Mouse (Mus musculus) MEL (cell line): ENCODE results near the gene Bpifc. TPM values are rescaled to one million over a fixed set of nuclear protein-coding genes. Genes with fewer than 3 reads are reported as not detected.

ENCODE experiments used
- DNase-seq: peaks from one replicate; pipeline ENCODE4 v3.0.0; 2011; ENCODE audit warnings: low read depth, low spot score
- H3K27ac ChIP-seq: 2 replicates; pipeline ENCODE4 v1.5.1; 2012; ENCODE audit warnings: low read depth, mild to moderate bottlenecking, control low read depth, low read length, moderate library complexity; ENCODE audit not compliant: control insufficient read depth
- H3K27me3 ChIP-seq, 2 experiments: fragments of 150-350 bp in 1 of 2; sonication (generic) in 1 of 2; 2 replicates each; pipeline ENCODE4 v1.6.1; 2012; ENCODE audit warnings: low read length in 2 of 2, mild to moderate bottlenecking in 2 of 2, improper control_type of control experiment in 1 of 2, moderate library complexity in 1 of 2; ENCODE audit not compliant: insufficient read depth in 2 of 2, control insufficient read depth in 1 of 2
- H3K36me3 ChIP-seq, 2 experiments: 2 replicates each; pipeline ENCODE4 v1.6.1; 2012 to 2014; ENCODE audit warnings: low read length in 2 of 2, improper control_type of control experiment in 1 of 2, inconsistent platforms in 1 of 2, mild to moderate bottlenecking in 1 of 2; ENCODE audit not compliant: insufficient read depth in 2 of 2, control insufficient read depth in 1 of 2
- H3K4me1 ChIP-seq, 2 experiments: fragments of 150-350 bp in 1 of 2; sonication (generic) in 1 of 2; 2 replicates each; pipeline ENCODE4 v1.6.1; 2012; ENCODE audit warnings: low read length in 2 of 2, improper control_type of control experiment in 1 of 2, mild to moderate bottlenecking in 1 of 2; ENCODE audit not compliant: insufficient read depth in 2 of 2, control insufficient read depth in 1 of 2
- H3K4me3 ChIP-seq, 2 experiments: fragments of 150-350 bp in 1 of 2; sonication (generic) in 1 of 2; 2 replicates each; pipeline ENCODE4 v1.5.1; 2012; ENCODE audit warnings: low read depth in 2 of 2, low read length in 2 of 2, mild to moderate bottlenecking in 2 of 2, moderate library complexity in 2 of 2, control low read depth in 1 of 2, improper control_type of control experiment in 1 of 2; ENCODE audit not compliant: control insufficient read depth in 1 of 2, insufficient read depth in 1 of 2
- H3K79me2 ChIP-seq: 2 replicates; pipeline ENCODE4 v1.6.1; 2012; ENCODE audit warnings: mild to moderate bottlenecking, low read length, moderate library complexity; ENCODE audit not compliant: control insufficient read depth, poor library complexity, insufficient read depth
- H3K9ac ChIP-seq: 2 replicates; pipeline ENCODE4 v1.6.1; 2012; ENCODE audit warnings: low read depth, mild to moderate bottlenecking, control low read depth, low read length, moderate library complexity; ENCODE audit not compliant: control insufficient read depth, poor library complexity, severe bottlenecking
- H3K9me3 ChIP-seq: fragments of 150-350 bp; sonication (generic); replicated peaks from 2 replicates; pipeline ENCODE4 v1.6.1; 2012; ENCODE audit warnings: mild to moderate bottlenecking, low read length, improper control_type of control experiment, moderate library complexity; ENCODE audit not compliant: insufficient read depth
- CHD2 ChIP-seq: IDR thresholded peaks from 2 replicates; pipeline ENCODE4 v1.6.1; 2011; ENCODE audit warnings: low read length, improper control_type of control experiment
- E2F4 ChIP-seq: IDR thresholded peaks from 2 replicates; pipeline ENCODE4 v1.6.1; 2011; ENCODE audit warnings: low read depth, low read length, improper control_type of control experiment, borderline replicate concordance
- ELF1 ChIP-seq: IDR thresholded peaks from 2 replicates; pipeline ENCODE4 v1.6.1; 2014; ENCODE audit warnings: low read depth, mild to moderate bottlenecking, inconsistent platforms, low read length, improper control_type of control experiment, moderate library complexity
- ETS1 ChIP-seq: IDR thresholded peaks from 2 replicates; pipeline ENCODE4 v1.6.1; 2012; ENCODE audit warnings: low read depth, mild to moderate bottlenecking, inconsistent platforms, low read length, improper control_type of control experiment, moderate library complexity
- HCFC1 ChIP-seq: IDR thresholded peaks from 2 replicates; pipeline ENCODE4 v1.6.1; 2012; ENCODE audit warnings: low read depth, mild to moderate bottlenecking, inconsistent platforms, low read length, improper control_type of control experiment, moderate library complexity
- JUND ChIP-seq: IDR thresholded peaks from 2 replicates; pipeline ENCODE4 v1.6.1; 2011; ENCODE audit warnings: low read depth, mild to moderate bottlenecking, improper control_type of control experiment, low read length
- KAT2A ChIP-seq: conservative IDR thresholded peaks from 2 replicates; pipeline ENCODE4 v1.6.1; 2012; ENCODE audit warnings: low read depth, low read length, improper control_type of control experiment, inconsistent platforms
- MAFK ChIP-seq: IDR thresholded peaks from 2 replicates; pipeline ENCODE4 v1.6.1; 2011; ENCODE audit warnings: low read depth, mild to moderate bottlenecking, low read length, improper control_type of control experiment, borderline replicate concordance
- MAX ChIP-seq: IDR thresholded peaks from 2 replicates; pipeline ENCODE4 v1.6.1; 2011; ENCODE audit warnings: low read length, improper control_type of control experiment
- MAZ ChIP-seq: IDR thresholded peaks from 2 replicates; pipeline ENCODE4 v1.6.1; 2012; ENCODE audit warnings: low read depth, mild to moderate bottlenecking, inconsistent platforms, low read length, improper control_type of control experiment
- MXI1 ChIP-seq: IDR thresholded peaks from 2 replicates; pipeline ENCODE4 v1.6.1; 2011; ENCODE audit warnings: mild to moderate bottlenecking, low read depth, low read length, improper control_type of control experiment
- MYC ChIP-seq: IDR thresholded peaks from 2 replicates; pipeline ENCODE4 v1.6.1; 2011; ENCODE audit warnings: low read depth, mild to moderate bottlenecking, low read length, improper control_type of control experiment, moderate library complexity
- NELFE ChIP-seq: IDR thresholded peaks from 2 replicates; pipeline ENCODE4 v1.6.1; 2011; ENCODE audit warnings: low read depth, low read length, improper control_type of control experiment
- NRF1 ChIP-seq: IDR thresholded peaks from 2 replicates; pipeline ENCODE4 v1.6.1; 2014; ENCODE audit warnings: low read depth, mild to moderate bottlenecking, inconsistent platforms, low read length, improper control_type of control experiment, moderate library complexity; ENCODE audit not compliant: poor library complexity, insufficient read depth, severe bottlenecking
- POLR2A ChIP-seq, 2 experiments: IDR thresholded peaks; 2 replicates each; pipeline ENCODE4 v1.6.1; 2011 to 2012; ENCODE audit warnings: low read length in 2 of 2, mild to moderate bottlenecking in 2 of 2, control low read depth in 1 of 2, improper control_type of control experiment in 1 of 2, low read depth in 1 of 2, moderate library complexity in 1 of 2; ENCODE audit not compliant: control insufficient read depth in 1 of 2, insufficient read depth in 1 of 2, poor library complexity in 1 of 2
- POLR2AphosphoS5 ChIP-seq: IDR thresholded peaks from 2 replicates; pipeline ENCODE4 v1.6.1; 2012; ENCODE audit warnings: low read depth, borderline replicate concordance, mild to moderate bottlenecking, inconsistent platforms, low read length, moderate library complexity, mixed read lengths
- SIN3A ChIP-seq: IDR thresholded peaks from 2 replicates; pipeline ENCODE4 v1.6.1; 2012; ENCODE audit warnings: low read length, improper control_type of control experiment, inconsistent platforms
- SMC3 ChIP-seq: IDR thresholded peaks from 2 replicates; pipeline ENCODE4 v1.6.1; 2011; ENCODE audit warnings: low read depth, low read length, improper control_type of control experiment
- TAL1 ChIP-seq: IDR thresholded peaks from 2 replicates; pipeline ENCODE4 v1.6.1; 2012; ENCODE audit warnings: mild to moderate bottlenecking, inconsistent platforms, low read length, moderate library complexity, mixed read lengths
- TBP ChIP-seq: IDR thresholded peaks from 2 replicates; pipeline ENCODE4 v1.8.0; 2011; ENCODE audit warnings: low read depth, low read length, improper control_type of control experiment
- UBTF ChIP-seq: IDR thresholded peaks from 2 replicates; pipeline ENCODE4 v1.6.1; 2012; ENCODE audit warnings: low read depth, mild to moderate bottlenecking, inconsistent platforms, low read length, improper control_type of control experiment, moderate library complexity, borderline replicate concordance; ENCODE audit not compliant: insufficient read depth
- USF1 ChIP-seq: IDR thresholded peaks from 2 replicates; pipeline ENCODE4 v1.6.1; 2014; ENCODE audit warnings: low read depth, mild to moderate bottlenecking, inconsistent platforms, low read length, improper control_type of control experiment, moderate library complexity
- USF2 ChIP-seq, 2 experiments: IDR thresholded peaks; 2 replicates each; pipeline ENCODE4 v1.6.1; 2011 to 2012; ENCODE audit warnings: improper control_type of control experiment in 2 of 2, low read length in 2 of 2, borderline replicate concordance in 1 of 2, inconsistent platforms in 1 of 2, low read depth in 1 of 2, mild to moderate bottlenecking in 1 of 2; ENCODE audit not compliant: insufficient read depth in 1 of 2
- polyA plus RNA-seq, 2 experiments: library from polyadenylated mRNA; stranded (reverse) in 1 of 2; unstranded in 1 of 2; fragments of >175 nt in 1 of 2; fragments of >200 nt in 1 of 2; gene quantifications; 2 replicates each; pipeline versions ENCODE4 v1.2.1 to v1.2.4; 2012; ENCODE audit warnings: low replicate concordance in 2 of 2, low read depth in 1 of 2; ENCODE audit not compliant: insufficient read length in 2 of 2, insufficient read depth in 1 of 2, missing spikeins in 1 of 2
- total RNA-seq: library from RNA; depleted of rRNA; stranded (reverse); fragments of 300-350 nt; gene quantifications from 2 replicates; pipeline ENCODE4 v1.2.3, GENCODE M21; 2012

Bpifc gene
- total and polyA plus RNA-seq, 3 experiments, result 0.03 TPM; not detected in 2

DNA sequence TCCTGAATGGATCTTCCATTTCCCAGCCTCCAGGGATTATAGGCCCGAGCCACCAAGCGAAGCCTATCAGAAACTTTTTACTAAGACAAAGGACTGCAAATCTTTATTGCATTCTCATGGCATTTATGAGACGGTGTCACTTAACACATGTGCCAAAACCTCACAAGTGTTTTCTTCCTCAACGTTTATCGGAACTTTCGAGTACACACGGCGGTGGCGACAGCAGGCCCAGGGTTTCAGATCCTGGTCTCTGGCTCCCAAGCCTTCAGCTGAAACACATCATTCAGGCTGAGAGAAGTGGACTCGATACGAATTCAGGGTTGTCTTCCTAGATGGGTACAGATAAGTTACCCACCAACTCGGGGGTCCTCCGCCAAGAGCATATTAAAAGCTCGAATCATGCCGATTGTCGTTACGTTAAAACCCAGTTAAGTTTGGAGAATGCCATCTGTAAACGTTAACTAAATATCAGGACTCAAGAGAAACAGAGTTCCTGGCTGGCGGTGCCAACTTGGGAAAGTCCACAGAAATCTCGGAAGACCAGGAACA is 54.8 kb downstream of the Bpifc start:
- H3K4me3 ChIP-seq, result peak overlapping the region; percentile 67 to 100
- TF ChIP-seq USF1 (no peak), JUND (no peak), MAX (peak; percentile 69), SMC3 (no peak), TAL1 (no peak), SIN3A (peak; percentile 12; the same call in 1 of the 2 replicates), ETS1 (no peak), TBP (no peak), MXI1 (peak; percentile 35), POLR2A (IDR thresholded peaks at IDR 0.05; ENCODE audit: control insufficient read depth in 1 of 2, insufficient read depth in 1 of 2, low read depth in 1 of 2, low read length in 2 of 2, poor library complexity in 1 of 2) (no peak), ELF1 (no peak), NRF1 (no peak), E2F4 (no peak), MAZ (no peak), KAT2A (no peak), HCFC1 (no peak), MAFK (no peak), CHD2 (no peak), NELFE (no peak), USF2 (IDR thresholded peaks at IDR 0.05; ENCODE audit: borderline replicate concordance in 1 of 2, insufficient read depth in 1 of 2, low read depth in 1 of 2, low read length in 2 of 2) (no peak), UBTF (no peak), MYC (no peak), POLR2AphosphoS5 (no peak)
- H3K79me2 ChIP-seq, result peaks cover 26% of the 10 kb centered on the region
- peak overlapping the region; percentile 99 for H3K9ac ChIP-seq
- peaks cover 7 to 9% of the 10 kb centered on the region in 2 experiments for H3K36me3 ChIP-seq
- peak overlapping the region; percentile 90 for H3K27ac ChIP-seq
- peak; percentile 60 for DNase-seq
- no peaks in the 10 kb centered on the region for H3K9me3 ChIP-seq
- H3K27me3 ChIP-seq, result 0 out of 4 replicates have a peak, but pooled peaks cover 0 to 1% of the 10 kb centered on the region in 2 experiments
- no peaks in the 10 kb centered on the region for H3K4me1 ChIP-seq
